Mouse (Mus musculus) forebrain, embryonic 10.5 days (tissue): ENCODE results near the gene Smagp. TPM values are rescaled to one million over a fixed set of nuclear protein-coding genes. Genes with fewer than 3 reads are reported as not detected.

Experiments used
- DNase-seq: peaks from one replicate; pipeline ENCODE4 v3.0.0-alpha.2; 2017; ENCODE audit warnings: low spot score; ENCODE audit errors: extremely low spot score
- H3K27ac ChIP-seq: fragments of 300-500 bp; sonication (generic); 2 replicates; pipeline ENCODE4 v1.5.1; 2016; ENCODE audit warnings: mild to moderate bottlenecking
- H3K27me3 ChIP-seq: fragments of 300-500 bp; sonication (generic); 2 replicates; pipeline ENCODE4 v1.6.1; 2016; ENCODE audit warnings: mild to moderate bottlenecking; ENCODE audit not compliant: poor library complexity, severe bottlenecking
- H3K36me3 ChIP-seq: fragments of 300-500 bp; sonication (generic); replicated peaks from 2 replicates; pipeline ENCODE4 v1.6.1; 2016; ENCODE audit warnings: mild to moderate bottlenecking, moderate library complexity
- H3K4me1 ChIP-seq: fragments of 300-500 bp; sonication (generic); 2 replicates; pipeline ENCODE4 v1.6.1; 2016
- H3K4me3 ChIP-seq: fragments of 300-500 bp; sonication (generic); 2 replicates; pipeline ENCODE4 v1.5.1; 2016; ENCODE audit warnings: mild to moderate bottlenecking, moderate library complexity
- H3K9me3 ChIP-seq: fragments of 300-500 bp; sonication (generic); 2 replicates; pipeline ENCODE4 v1.6.1; 2016; ENCODE audit warnings: mild to moderate bottlenecking, moderate library complexity
- WGBS: fragments of 180-500 bp; shearing (Covaris S2); methylation state at CpG from one replicate; pipeline ENCODE4 v1.1.7; 2016; 5-methylcytosine and 5-hydroxymethylcytosine counted together
- polyA plus RNA-seq: library from polyadenylated mRNA; unstranded; fragments of >200 nt; fragmentation: Nextera tagmentation; extraction: Ambion mirVana; gene quantifications from 2 replicates; pipeline ENCODE4 v1.2.1, GENCODE M21; 2016

The Smagp gene
- 4.3 and 4.6 TPM in 2 replicates for polyA plus RNA-seq

- WGBS: under 1% methylated on average over 77 of the region's 77 CpGs
- no peaks in the 10 kb centered on the region for H3K9me3 ChIP-seq
- no peaks in the 10 kb centered on the region for H3K36me3 ChIP-seq
- peak within 1 kb of the TSS; percentile 59 for H3K4me3 ChIP-seq
- peaks cover 32% of the 10 kb centered on the region for H3K4me1 ChIP-seq
- H3K27me3 ChIP-seq: peaks cover 71% of the 10 kb centered on the region
- H3K27ac ChIP-seq: peak within 1 kb of the TSS; percentile 53; the same call in 1 of the 2 replicates
- DNase-seq: peak; percentile 37
These were observed at the start of gene Smagp for GRCm38 (mm10) chr15:100636700-100637501. Gene Smagp (minus strand): TSS chr15:100636940.

DNA sequence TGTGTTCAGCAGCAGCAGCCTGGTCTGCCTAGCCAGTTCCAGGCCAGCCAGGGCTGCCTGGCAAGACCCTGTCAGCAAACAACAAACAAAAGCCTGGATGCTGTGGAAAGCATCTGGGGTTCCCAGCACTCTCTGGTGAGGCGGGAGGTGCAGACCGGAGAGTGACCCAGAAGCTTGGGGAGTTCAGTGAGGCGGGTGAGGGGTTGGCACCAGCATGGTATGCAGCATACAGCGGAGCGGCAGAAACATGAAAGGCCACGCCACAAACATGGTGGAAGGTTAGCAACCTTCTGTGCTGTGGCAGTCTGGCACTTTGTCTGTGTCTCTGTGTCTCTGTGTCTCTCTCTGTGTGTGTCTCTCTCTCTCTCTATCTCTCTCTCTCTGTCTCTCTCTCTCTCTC is 49.7 kb upstream of the Smagp start:
- H3K36me3 ChIP-seq: no peaks in the 10 kb centered on the region
- peaks cover 15% of the 10 kb centered on the region for H3K27me3 ChIP-seq
- peaks cover 17% of the 10 kb centered on the region for H3K4me1 ChIP-seq
- H3K9me3 ChIP-seq: peaks cover 15% of the 10 kb centered on the region
- DNase-seq: no peak
- WGBS: 84% methylated on average over 6 of the region's 6 CpGs
- no peak overlapping the region for H3K4me3 ChIP-seq
- H3K27ac ChIP-seq: no peak overlapping the region

DNA sequence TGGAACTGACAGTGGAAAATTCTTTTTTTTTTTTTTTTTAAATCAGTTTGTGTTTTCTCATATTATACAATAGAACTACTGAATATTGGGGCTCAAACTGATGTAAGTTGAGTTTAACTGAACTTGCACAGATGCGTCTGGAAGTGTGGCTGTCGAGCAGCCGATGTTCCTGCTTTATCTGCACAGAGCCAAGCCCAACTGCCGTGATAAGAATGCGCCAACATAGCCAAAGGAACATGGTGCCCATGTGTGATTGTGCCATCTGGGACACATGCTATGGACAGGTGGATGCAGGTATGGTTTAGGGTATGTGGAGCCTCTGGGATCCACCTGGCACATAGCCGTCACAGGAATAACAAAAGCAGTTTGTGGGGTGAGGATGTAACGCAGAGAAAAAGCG is 49.1 kb upstream of the Smagp start:
- Histone ChIP-seq H3K4me1 (peaks cover 23% of the 10 kb centered on the region), H3K9me3 (peaks cover 12% of the 10 kb centered on the region), H3K36me3 (no peaks in the 10 kb centered on the region), H3K4me3 (no peak overlapping the region), H3K27me3 (peaks cover 15% of the 10 kb centered on the region), H3K27ac (no peak overlapping the region)
- 93% methylated on average over 8 of the region's 8 CpGs for WGBS
- DNase-seq: no peak

- Histone ChIP-seq H3K27me3 (peaks cover 15% of the 10 kb centered on the region), H3K9me3 (peaks cover 6% of the 10 kb centered on the region), H3K27ac (no peak overlapping the region), H3K4me1 (peaks cover 28% of the 10 kb centered on the region), H3K36me3 (no peaks in the 10 kb centered on the region), H3K4me3 (no peak overlapping the region)
- DNase-seq: no peak
- 23% methylated on average over 13 of the region's 13 CpGs for WGBS
These were observed 48.5 kb upstream of the Smagp start for GRCm38 (mm10) chr15:100685255-100685654.

DNA sequence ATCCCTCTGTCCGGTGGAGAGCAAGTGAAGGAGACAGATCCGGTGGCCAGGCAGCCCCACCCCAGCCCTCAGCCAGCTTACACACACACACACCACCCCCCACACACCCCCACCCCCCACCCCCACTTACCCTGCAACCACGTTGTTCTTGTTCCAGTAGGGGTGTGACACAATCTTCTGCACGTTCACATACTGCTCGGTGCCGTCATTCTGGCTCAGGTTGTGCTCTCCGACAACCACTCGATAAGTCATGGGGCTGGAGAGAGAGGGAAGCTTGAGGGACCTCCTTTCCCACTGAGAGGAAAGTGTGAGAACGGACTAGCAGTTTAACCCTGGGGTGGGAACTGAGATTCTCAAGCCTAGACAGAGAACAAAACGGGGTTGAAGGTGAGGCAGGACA is 47.7 kb upstream of the Smagp start:
- WGBS: 67% methylated on average over 10 of the region's 10 CpGs
- Histone ChIP-seq H3K4me3 (no peak overlapping the region), H3K27ac (no peak overlapping the region), H3K9me3 (no peaks in the 10 kb centered on the region), H3K4me1 (peaks cover 30% of the 10 kb centered on the region), H3K27me3 (peaks cover 15% of the 10 kb centered on the region), H3K36me3 (no peaks in the 10 kb centered on the region)
- DNase-seq: no peak

- Histone ChIP-seq H3K4me1 (peaks cover 30% of the 10 kb centered on the region), H3K27me3 (peaks cover 15% of the 10 kb centered on the region), H3K27ac (no peak overlapping the region), H3K36me3 (no peaks in the 10 kb centered on the region), H3K9me3 (no peaks in the 10 kb centered on the region), H3K4me3 (no peak overlapping the region)
- peak; percentile 73 for DNase-seq
- WGBS: 55% methylated on average over 2 of the region's 2 CpGs
These were observed 46.3 kb upstream of the Smagp start for GRCm38 (mm10) chr15:100683041-100683440.

- H3K36me3 ChIP-seq: no peaks in the 10 kb centered on the region
- H3K27me3 ChIP-seq: peaks cover 15% of the 10 kb centered on the region
- H3K27ac ChIP-seq: no peak overlapping the region
- no peaks in the 10 kb centered on the region for H3K9me3 ChIP-seq
- peak; percentile 33 for DNase-seq
- 27% methylated on average over 7 of the region's 7 CpGs for WGBS
- peaks cover 22% of the 10 kb centered on the region for H3K4me1 ChIP-seq
- no peak overlapping the region for H3K4me3 ChIP-seq
These were observed 45.0 kb upstream of the Smagp start for GRCm38 (mm10) chr15:100681770-100682169.

DNA sequence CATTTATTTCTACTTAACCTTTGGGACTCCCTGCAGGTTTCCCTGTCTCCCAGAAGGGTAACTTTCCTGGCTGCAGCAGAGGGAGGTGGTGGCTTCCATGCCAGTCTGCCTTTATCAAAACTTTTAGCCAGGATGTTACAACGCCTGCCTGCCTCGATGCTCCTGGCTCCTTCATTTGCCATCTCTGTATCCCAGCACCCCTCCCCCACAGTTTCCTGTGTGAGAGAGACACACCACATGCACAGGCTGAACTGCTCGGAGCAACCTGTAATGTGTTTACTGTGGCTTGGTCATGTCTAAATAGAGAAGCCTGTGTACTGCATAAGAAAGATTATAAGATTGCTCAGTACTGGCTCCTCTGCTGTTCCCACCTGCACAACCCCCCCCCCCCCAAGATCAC is 43.6 kb upstream of the Smagp start:
- no peak overlapping the region for H3K4me3 ChIP-seq
- H3K27ac ChIP-seq: no peak overlapping the region
- DNase-seq: no peak
- no peaks in the 10 kb centered on the region for H3K36me3 ChIP-seq
- 56% methylated on average over 3 of the region's 3 CpGs for WGBS
- peaks cover 21% of the 10 kb centered on the region for H3K4me1 ChIP-seq
- no peaks in the 10 kb centered on the region for H3K9me3 ChIP-seq
- H3K27me3 ChIP-seq: peaks cover 12% of the 10 kb centered on the region

GRCm38 (mm10) chr15:100679005-100679404 is 42.3 kb upstream of the Smagp start:
- WGBS: 92% methylated on average over 14 of the region's 14 CpGs
- no peaks in the 10 kb centered on the region for H3K36me3 ChIP-seq
- no peak overlapping the region for H3K27ac ChIP-seq

GRCm38 (mm10) chr15:100678581-100678980 is 41.8 kb upstream of the Smagp start:
- H3K27ac ChIP-seq: no peak overlapping the region
- H3K4me1 ChIP-seq: peaks cover 25% of the 10 kb centered on the region
- H3K4me3 ChIP-seq: no peak overlapping the region
- no peaks in the 10 kb centered on the region for H3K9me3 ChIP-seq
- H3K27me3 ChIP-seq: no peaks in the 10 kb centered on the region
- no peaks in the 10 kb centered on the region for H3K36me3 ChIP-seq
- DNase-seq: no peak
- WGBS: 76% methylated on average over 12 of the region's 12 CpGs

More at GRCm38 (mm10) chr15:100679005-100679404, 42.3 kb upstream of the Smagp start:
- no peaks in the 10 kb centered on the region for H3K27me3 ChIP-seq
- H3K4me3 ChIP-seq: no peak overlapping the region
- no peaks in the 10 kb centered on the region for H3K9me3 ChIP-seq
- DNase-seq: no peak
- peaks cover 21% of the 10 kb centered on the region for H3K4me1 ChIP-seq

DNA sequence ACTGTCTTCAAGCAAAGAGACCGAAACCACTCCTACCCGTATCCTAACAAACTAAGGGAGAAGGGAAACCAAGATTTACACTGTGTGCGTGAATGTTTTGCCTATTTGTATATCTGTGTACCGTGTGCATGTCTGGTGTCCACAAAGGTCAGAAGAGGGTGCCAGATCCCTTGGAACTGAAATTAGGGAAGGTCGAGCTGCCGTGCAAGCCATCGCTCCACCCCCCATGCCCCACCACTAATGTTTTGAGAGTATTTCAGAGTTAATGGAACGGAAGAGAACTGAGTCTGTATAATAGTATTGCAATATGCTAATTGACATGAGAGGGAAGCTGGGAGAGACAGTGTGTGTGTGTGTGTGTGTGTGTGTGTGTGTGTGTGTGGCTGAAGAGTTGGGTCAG is 40.9 kb upstream of the Smagp start:
- no peaks in the 10 kb centered on the region for H3K36me3 ChIP-seq
- no peak overlapping the region for H3K4me3 ChIP-seq
- H3K9me3 ChIP-seq: no peaks in the 10 kb centered on the region
- H3K27ac ChIP-seq: no peak overlapping the region
- H3K27me3 ChIP-seq: no peaks in the 10 kb centered on the region
- no peak for DNase-seq
- WGBS: 92% methylated on average over 8 of the region's 8 CpGs
- peaks cover 27% of the 10 kb centered on the region for H3K4me1 ChIP-seq

DNA sequence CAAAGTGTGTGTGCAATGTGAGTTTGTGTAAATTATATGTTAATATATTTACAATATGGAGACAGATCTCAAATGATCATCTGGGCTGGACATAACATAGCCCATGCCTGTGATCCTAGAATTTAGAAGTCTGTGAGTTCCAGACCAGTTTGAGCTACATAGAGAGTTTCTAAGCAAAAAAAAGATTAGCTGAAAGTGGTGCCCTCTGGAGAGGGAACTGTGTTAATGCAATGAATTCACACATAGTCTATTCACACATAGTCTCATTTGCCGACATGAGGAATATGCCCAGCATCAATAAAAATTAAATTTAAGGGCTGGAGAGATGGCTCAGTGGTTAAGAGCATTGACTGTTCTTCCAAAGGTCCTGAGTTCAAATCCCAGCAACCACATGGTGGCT is 39.8 kb upstream of the Smagp start:
- Histone ChIP-seq H3K36me3 (no peaks in the 10 kb centered on the region), H3K4me3 (no peak overlapping the region), H3K27me3 (no peaks in the 10 kb centered on the region), H3K9me3 (no peaks in the 10 kb centered on the region), H3K27ac (no peak overlapping the region), H3K4me1 (peaks cover 22% of the 10 kb centered on the region)
- 83% methylated on average over 1 of the region's 1 CpGs for WGBS
- DNase-seq: no peak

DNA sequence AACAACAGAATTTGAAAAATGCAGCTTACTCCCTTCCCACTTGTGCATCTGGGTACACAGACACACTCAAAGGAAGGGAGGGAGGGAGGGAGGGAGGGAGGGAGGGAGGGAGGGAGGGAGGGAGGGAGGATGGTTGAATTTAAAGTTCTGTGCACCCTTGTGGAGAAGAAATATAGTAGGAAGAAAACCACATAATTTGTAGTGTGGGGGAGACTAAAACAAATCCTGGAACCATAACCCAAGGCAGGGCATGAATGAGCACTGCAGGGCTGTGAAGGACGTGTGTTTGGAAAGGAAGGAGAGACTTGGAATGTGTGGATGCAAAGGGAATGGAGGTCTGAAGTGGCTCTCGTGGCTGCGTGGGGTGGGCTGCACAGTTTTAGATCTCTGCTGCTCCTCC is 38.7 kb upstream of the Smagp start:
- H3K9me3 ChIP-seq: no peaks in the 10 kb centered on the region
- no peak overlapping the region for H3K4me3 ChIP-seq
- peaks cover 17% of the 10 kb centered on the region for H3K4me1 ChIP-seq
- no peak for DNase-seq
- H3K27me3 ChIP-seq: no peaks in the 10 kb centered on the region
- 0 out of 2 replicates have a peak overlapping the region, but pooled peaks have one; percentile 11 for H3K27ac ChIP-seq
- WGBS: 68% methylated on average over 3 of the region's 3 CpGs
- no peaks in the 10 kb centered on the region for H3K36me3 ChIP-seq
